Mouse (Mus musculus) adrenal gland, postnatal 36 days (tissue): ENCODE results near the gene Gm16405. TPM values are rescaled to one million over a fixed set of nuclear protein-coding genes. Genes with fewer than 3 reads are reported as not detected.
"Not testable (repeated sequence)": the region's sequence is repeated elsewhere in the genome, so short reads cannot be mapped to it uniquely, and the experiment has no call there.

Experiments used
- DNase-seq, 2 experiments: peaks; one replicate each; pipeline ENCODE4 v3.0.0; 2021; ENCODE audit warnings: mixed read lengths in 1 of 2
- long read RNA-seq, 2 experiments: library from polyadenylated mRNA; stranded (forward); transcript quantifications; one replicate each; pipeline ENCODE4 v2.0.0; 2021; ENCODE audit warnings: borderline sequencing depth in 2 of 2
- total RNA-seq, 2 experiments: library from RNA; stranded (reverse); gene quantifications; 2 replicates each; pipeline ENCODE4 v1.2.3; 2021

Gene Gm16405
- not detected for total RNA-seq
- long read RNA-seq, experiment 1: 0 reads
- long read RNA-seq, experiment 2: 0 reads

DNA sequence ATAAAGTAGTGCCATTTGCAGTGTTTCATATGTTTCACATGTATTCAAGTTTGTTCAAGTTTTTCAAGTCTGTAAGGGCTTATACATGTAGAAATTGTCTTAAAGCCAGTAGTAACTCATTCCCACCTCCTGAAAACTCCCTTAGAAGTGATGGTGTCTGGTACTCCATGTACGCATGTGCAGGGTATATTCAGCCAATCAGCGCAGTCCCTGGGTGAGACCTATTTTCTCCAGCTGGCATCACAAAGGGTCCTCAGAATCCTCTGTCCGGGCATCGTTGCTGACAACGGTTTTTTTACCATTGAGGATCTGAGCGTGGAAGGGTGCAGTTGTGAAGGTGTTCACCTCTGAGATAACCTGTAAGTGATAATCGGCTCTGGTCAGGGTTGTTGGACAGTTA, at the start of gene Gm16405:
Gm16405 (plus strand) TSS at position 301 of the 400 bp plus-strand sequence.
- not testable (repeated sequence) for DNase-seq

Other genes starting within 250 kb of the Gm16405 start
- gene Gm16430, start 91.0 kb downstream of the Gm16405 start, total RNA-seq: not detected